Mouse (Mus musculus): Measurements from ENCODE around the gene Ncmap. TPM values are rescaled to one million over a fixed set of nuclear protein-coding genes. Genes with fewer than 3 reads are reported as not detected.
A peak's percentile ranks its signal among the peaks of the same experiment; 100 is the strongest.

The Ncmap gene
- total RNA-seq, 1 experiment from 2014 or later: not detected

DNA sequence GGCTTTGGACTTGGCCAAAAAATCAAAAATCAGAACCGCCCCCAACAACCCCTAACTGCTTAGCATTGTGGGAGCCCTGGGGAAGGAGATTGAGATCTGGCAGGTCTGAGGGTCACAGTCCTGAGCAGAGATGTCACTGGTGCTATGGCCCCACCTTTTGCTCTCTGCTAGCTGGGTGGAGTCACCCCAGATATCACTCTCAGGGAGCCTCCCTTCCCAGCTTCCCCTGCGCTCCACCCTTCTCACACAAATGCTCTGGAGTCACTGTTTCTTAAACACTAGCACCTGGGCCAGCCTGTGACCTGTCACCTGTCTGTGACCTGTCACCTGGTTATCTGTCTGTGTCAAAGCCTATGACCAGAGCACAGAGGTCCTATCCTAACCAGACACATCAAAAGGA lies 6.9 kb upstream of the Ncmap start:
- ATAC-seq (replicated peaks; ENCODE audit: low read depth, poor library complexity, severe bottlenecking): 0 out of 2 replicates have a peak, but pooled peaks have one; percentile 18

GRCm38 (mm10) chr4:135404048-135404447 lies 6.0 kb upstream of the Ncmap start:
- ATAC-seq (replicated peaks; ENCODE audit: low read depth, poor library complexity, severe bottlenecking): no peak

DNA sequence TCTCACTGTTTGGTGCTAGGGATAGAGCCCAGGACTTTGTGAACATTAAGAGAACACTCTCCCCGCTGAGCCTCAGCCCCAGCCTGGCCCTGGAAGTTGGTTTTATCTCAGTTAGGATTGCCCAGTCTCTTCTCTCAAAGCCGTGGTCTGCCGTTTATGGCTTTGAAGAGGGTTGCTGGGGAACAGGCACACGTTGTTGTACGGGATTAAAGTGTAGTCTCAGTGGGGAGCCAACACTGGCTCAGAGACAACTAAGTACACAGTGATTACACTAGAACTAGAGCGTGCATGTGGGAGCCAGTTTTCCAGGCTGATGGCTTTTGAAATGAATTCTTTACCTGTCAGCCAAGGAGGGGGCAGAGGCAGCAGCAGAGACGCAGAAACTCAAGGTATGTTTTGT lies 3.9 kb upstream of the Ncmap start:
- ATAC-seq (replicated peaks; ENCODE audit: low read depth, poor library complexity, severe bottlenecking): no peak

DNA sequence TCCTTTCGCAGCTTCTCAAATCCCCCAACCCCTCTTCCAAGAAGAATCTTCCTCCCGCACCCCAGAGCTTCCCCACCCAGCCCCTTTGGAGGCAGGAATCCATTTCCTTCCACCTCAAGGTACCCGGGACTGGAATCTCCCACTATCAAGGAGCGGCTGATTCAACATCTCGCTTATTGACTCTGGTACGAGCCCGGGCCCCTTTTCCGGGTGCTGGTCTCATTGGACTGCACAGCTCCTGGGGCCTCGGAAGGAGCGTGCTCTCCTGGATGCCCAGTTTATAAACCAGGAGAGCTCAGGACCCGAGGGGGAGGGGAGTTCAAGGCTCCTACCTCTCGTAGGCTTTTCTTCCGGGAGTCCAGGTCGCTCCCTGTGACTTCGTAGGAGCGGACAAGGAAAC lies 476 bp downstream of the Ncmap start:
- no peak for ATAC-seq (replicated peaks; ENCODE audit: low read depth, poor library complexity, severe bottlenecking)

DNA sequence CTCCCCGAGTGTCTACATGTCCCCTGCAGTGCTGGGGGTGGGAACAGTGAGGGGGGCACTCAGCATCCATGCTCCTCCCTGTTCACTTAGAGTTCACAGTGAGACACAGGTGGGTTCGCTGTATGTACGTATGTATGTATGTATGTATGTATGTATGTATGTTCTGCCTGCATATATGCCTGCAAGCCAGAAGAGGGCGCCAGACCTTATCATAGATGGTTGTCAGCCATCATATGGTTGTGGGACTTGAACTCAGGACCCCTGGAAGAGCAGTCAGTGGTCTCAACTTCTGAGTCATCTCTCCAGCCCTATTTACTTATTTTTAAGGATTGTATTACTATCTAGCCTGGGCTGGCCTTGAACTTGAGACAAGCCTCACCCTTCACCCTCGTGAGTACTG lies 1.7 kb downstream of the Ncmap start:
- ATAC-seq (replicated peaks; ENCODE audit: low read depth, poor library complexity, severe bottlenecking): no peak

GRCm38 (mm10) chr4:135395375-135395774 lies 2.7 kb downstream of the Ncmap start:
- ATAC-seq (replicated peaks; ENCODE audit: low read depth, poor library complexity, severe bottlenecking): no peak

DNA sequence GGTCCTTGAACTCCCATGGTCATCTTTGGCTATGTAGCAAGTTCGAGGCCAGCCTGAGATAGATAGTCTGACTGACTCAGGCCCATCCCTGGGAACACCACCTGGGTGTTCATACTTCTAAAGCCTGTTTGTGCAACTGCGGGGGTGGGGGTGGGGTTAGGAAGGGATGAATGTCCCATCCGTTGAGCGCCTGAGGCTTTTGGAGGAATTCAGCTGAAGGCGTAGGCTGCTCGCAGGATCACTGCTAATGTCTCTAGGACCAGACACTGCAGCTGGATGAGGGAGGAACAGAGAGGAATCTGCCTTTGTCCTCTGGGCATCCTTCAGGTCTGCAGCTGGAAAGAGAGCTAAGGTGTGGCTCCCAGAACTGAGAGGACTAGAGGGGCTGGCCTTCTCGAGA lies 3.4 kb downstream of the Ncmap start:
- no peak for ATAC-seq (replicated peaks; ENCODE audit: low read depth, poor library complexity, severe bottlenecking)

- ATAC-seq (replicated peaks; ENCODE audit: low read depth, poor library complexity, severe bottlenecking): no peak
Observed at GRCm38 (mm10) chr4:135393381-135393780, 4.6 kb downstream of the Ncmap start.

DNA sequence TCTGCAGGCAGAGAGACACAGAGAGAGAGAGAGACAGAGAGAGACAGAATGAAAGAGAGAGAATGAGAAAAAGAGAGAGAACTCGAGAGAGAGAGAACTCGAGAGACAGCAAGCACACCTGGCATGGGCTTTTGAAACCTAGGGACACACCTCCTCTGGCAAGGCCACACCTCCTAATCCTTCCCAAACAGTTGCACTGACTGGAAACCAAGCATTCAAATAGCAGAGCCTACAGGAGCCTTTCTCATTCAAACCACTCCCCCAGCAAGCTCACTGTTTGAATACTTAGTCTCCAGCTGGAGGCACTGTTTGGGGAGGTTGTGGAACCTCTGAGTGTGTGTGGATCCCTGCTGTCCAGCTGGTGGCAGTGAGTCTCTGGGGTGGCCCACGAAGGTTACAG lies 5.2 kb downstream of the Ncmap start:
- ATAC-seq (replicated peaks; ENCODE audit: low read depth, poor library complexity, severe bottlenecking): no peak

DNA sequence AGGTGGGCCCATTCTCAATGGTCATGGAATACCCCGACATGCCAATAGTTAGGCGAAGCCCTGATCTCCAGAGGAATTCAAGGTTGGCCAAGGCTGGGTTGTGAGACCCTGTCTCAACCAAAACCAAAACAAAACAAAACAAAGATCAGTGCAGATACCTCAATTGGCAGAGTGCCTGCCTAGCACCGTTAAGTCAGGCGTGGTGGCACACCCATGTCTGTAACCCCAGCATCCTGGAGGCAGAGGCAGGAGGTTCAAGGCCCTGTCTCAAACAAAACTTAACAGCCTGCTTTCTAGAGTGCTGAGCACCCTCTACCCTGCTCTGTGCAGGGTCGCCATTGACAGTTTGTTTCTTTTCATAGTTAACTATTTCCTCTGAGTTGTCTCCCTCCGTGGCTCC lies 7.0 kb downstream of the Ncmap start:
- ATAC-seq (replicated peaks; ENCODE audit: low read depth, poor library complexity, severe bottlenecking): no peak

DNA sequence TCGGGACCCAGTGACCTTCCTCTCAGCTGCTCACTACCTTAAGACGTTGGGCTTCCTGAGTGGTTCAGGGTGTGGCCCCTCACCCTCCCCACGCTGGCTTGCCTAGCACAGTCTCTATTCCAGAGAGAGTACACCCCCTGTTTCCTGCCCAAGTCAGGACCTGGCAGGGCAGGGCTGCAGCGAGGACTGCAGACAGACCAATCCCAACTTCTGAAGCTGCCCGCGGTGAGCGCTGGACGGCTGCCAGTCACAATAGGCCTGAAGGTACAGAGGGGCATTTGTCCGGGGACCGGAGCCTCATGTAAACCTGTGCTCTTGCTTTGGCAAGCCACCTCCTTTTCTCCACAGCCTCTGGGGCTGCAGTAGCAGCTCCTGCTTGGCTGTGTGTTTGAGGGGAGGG lies 12.4 kb downstream of the Ncmap start:
- ATAC-seq (replicated peaks; ENCODE audit: low read depth, poor library complexity, severe bottlenecking): no peak

DNA sequence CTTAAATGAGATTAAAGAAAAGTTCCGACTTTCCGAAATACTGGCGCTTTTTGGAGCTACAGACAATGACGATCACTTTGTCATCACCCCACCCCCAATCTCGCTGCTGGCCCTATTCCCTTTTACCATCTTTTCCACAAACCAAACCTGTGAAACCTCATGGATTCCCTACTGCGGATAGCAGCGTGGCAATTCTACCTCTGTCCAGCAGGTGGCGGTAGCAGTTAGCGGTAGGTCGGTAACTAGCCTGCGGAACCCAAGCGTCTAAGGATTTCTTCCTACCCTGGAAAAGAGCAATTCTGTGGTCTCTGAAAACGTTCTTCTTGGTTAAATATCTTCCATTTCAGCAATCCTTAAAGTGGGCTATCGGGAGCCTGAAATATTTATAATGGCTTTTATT lies 15.7 kb downstream of the Ncmap start:
- ATAC-seq (replicated peaks; ENCODE audit: low read depth, poor library complexity, severe bottlenecking): peak; percentile 83

GRCm38 (mm10) chr4:135381355-135381754 lies 16.7 kb downstream of the Ncmap start:
- ATAC-seq (replicated peaks; ENCODE audit: low read depth, poor library complexity, severe bottlenecking): 0 out of 2 replicates have a peak, but pooled peaks have one; percentile 12

- ATAC-seq (replicated peaks; ENCODE audit: low read depth, poor library complexity, severe bottlenecking): no peak
Observed at GRCm38 (mm10) chr4:135377241-135377640, 20.8 kb downstream of the Ncmap start.

DNA sequence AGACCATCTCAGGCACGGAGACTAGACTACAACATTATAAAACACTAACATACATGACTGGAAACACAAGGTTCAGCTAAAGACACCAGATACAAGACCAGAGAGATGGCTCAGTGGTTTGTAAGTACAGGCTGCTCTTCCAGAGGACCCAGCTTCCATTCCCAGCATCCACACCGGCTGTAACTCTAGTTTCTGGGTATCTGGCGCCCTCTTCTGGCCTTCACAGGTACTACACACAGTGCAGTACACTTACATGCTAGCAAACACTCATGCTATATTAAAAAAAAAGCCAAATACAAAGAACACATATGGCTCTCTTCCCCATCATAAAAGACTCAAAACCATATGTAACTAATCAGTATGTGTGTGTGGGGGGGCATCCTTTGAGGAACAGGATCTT lies 22.6 kb downstream of the Ncmap start:
- no peak for ATAC-seq (replicated peaks; ENCODE audit: low read depth, poor library complexity, severe bottlenecking)

- ATAC-seq (replicated peaks; ENCODE audit: low read depth, poor library complexity, severe bottlenecking): no peak
Observed at GRCm38 (mm10) chr4:135373299-135373698, 24.7 kb downstream of the Ncmap start.

DNA sequence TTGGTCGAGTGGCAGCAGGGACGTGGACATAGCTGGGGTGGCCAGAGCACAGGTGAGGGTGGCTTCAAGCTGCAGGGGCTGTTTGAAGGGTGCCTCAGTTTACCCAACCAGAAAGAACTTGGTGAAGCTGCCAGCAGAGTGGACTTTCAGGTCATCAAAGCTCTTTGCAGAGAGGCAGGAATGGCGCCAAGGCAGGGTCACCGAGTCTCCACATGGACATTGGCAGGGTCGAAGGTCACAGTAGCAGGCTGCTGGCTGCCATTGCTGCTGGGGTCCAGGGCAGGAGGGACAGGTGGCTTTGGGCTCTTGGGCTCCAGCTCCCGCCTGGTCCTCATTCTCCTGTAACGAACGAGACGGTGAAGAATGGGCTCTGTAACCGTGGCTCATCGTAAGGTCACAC lies 27.7 kb downstream of the Ncmap start:
- ATAC-seq (replicated peaks; ENCODE audit: low read depth, poor library complexity, severe bottlenecking): no peak

GRCm38 (mm10) chr4:135362828-135363227 lies 35.2 kb downstream of the Ncmap start:
- ATAC-seq (replicated peaks; ENCODE audit: low read depth, poor library complexity, severe bottlenecking): no peak

- no peak for ATAC-seq (replicated peaks; ENCODE audit: low read depth, poor library complexity, severe bottlenecking)
Observed at GRCm38 (mm10) chr4:135361722-135362121, 36.3 kb downstream of the Ncmap start.

- peak; percentile 54 for ATAC-seq (replicated peaks; ENCODE audit: low read depth, poor library complexity, severe bottlenecking)
Observed at GRCm38 (mm10) chr4:135358736-135359135, 39.3 kb downstream of the Ncmap start.

GRCm38 (mm10) chr4:135357221-135357920 lies 40.7 kb downstream of the Ncmap start:
- ATAC-seq (replicated peaks; ENCODE audit: low read depth, poor library complexity, severe bottlenecking): no peak

DNA sequence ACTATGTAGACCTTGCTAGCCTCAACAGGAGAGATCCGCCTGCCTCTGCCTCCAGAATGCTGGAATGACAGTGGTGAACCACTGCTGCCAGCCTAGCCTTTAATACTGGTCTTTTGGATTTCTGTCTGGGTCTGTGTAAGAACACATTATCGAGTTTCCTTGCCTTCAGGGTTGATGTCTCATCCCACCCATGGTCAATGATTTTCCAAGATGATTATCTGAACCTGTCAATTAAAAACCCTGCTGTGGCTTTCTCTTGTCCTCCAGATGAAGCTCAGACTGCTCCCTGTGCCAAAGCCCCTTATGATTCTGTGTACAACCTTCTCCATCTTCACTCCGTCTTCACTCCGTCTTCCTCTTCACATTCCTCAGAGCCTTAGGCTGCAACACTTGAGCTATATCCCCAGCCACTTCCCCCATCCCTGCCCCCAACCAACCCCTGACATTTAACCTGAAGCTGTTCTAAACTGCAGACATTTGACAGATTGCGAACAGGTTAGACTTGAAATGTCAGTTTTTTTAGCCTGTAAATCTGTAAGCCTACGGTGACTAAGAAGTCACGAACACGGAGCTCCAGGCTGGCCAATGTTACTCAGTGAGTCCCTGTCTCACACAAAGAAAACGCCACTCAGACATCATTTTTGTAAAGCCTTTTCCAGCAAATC lies 42.0 kb downstream of the Ncmap start:
- no peak for ATAC-seq (replicated peaks; ENCODE audit: low read depth, poor library complexity, severe bottlenecking)
